Mouse (Mus musculus): ENCODE measurements around the gene Gm4763. TPM values are rescaled to one million over a fixed set of nuclear protein-coding genes. Genes with fewer than 3 reads are reported as not detected.

The Gm4763 gene
- total RNA-seq, 2 experiments from 2014 or later: not detected

Other genes starting within 250 kb of the Gm4763 start
- 10 to 100 TPM; 13.1 to 13.9 TPM for gene Cadm4, start 244.9 kb downstream of the Gm4763 start, total RNA-seq (2021)
- 10 to 100 TPM; 15.1 to 15.6 TPM for gene Zfp428, start 219.9 kb downstream of the Gm4763 start, total RNA-seq (2021)
- gene AC161166.1, start 214.5 kb downstream of the Gm4763 start, total RNA-seq (2021): not detected
- 10 to 100 TPM; 15.7 to 18.2 TPM for gene Irgq, start 196.2 kb downstream of the Gm4763 start, total RNA-seq (2021)
- not detected for gene Pinlyp, start 180.8 kb downstream of the Gm4763 start, total RNA-seq (2021)
- 10 to 100 TPM; 27.8 to 27.9 TPM for gene Xrcc1, start 180.6 kb downstream of the Gm4763 start, total RNA-seq (2021)
- gene Ethe1, start 139.4 kb downstream of the Gm4763 start, total RNA-seq (2021): 10 to 100 TPM; 44.6 to 49.1 TPM
- under 1 TPM; 0.08 to 0.17 TPM for gene Zfp575, start 139.3 kb downstream of the Gm4763 start, total RNA-seq (2021)
- under 1 TPM; 0.50 to 0.57 TPM for gene Phldb3, start 116.1 kb downstream of the Gm4763 start, total RNA-seq (2021)
- not detected for gene Lypd3, start 90.4 kb downstream of the Gm4763 start, total RNA-seq (2021)
- gene Tex101, start 50.2 kb downstream of the Gm4763 start, total RNA-seq (2021): not detected
- gene BC049730, start 17.7 kb downstream of the Gm4763 start, total RNA-seq (2021): not detected
- gene Cd177, start 33.4 kb upstream of the Gm4763 start, total RNA-seq (2021): under 1 TPM in 1 of 2 experiments, not detected in 1; 0.08 TPM
- gene Ceacam10, start 50.3 kb upstream of the Gm4763 start, total RNA-seq (2021): not detected
- gene Gm9844, start 135.3 kb upstream of the Gm4763 start, total RNA-seq (2021): not detected
- not detected for gene Lypd4, start 143.0 kb upstream of the Gm4763 start, total RNA-seq (2021)
- not detected for gene Dmrtc2, start 143.1 kb upstream of the Gm4763 start, total RNA-seq (2021)
- 100 to 1,000 TPM; 493 to 532 TPM for gene Rps19, start 157.5 kb upstream of the Gm4763 start, total RNA-seq (2021)
- 1 to 10 TPM in 1 of 2 experiments, under 1 TPM in 1; 0.96 to 2.0 TPM for gene Cd79a, start 170.5 kb upstream of the Gm4763 start, total RNA-seq (2021)
- gene Arhgef1, start 176.0 kb upstream of the Gm4763 start, total RNA-seq (2021): 10 to 100 TPM; 47.8 to 51.8 TPM
- gene Gm4881, start 217.6 kb upstream of the Gm4763 start, total RNA-seq (2021): not detected
- 100 to 1,000 TPM; 285 to 315 TPM for gene Rabac1, start 245.8 kb upstream of the Gm4763 start, total RNA-seq (2021)